Mouse (Mus musculus): ENCODE results near the gene Nup214.

The Nup214 gene

DNA sequence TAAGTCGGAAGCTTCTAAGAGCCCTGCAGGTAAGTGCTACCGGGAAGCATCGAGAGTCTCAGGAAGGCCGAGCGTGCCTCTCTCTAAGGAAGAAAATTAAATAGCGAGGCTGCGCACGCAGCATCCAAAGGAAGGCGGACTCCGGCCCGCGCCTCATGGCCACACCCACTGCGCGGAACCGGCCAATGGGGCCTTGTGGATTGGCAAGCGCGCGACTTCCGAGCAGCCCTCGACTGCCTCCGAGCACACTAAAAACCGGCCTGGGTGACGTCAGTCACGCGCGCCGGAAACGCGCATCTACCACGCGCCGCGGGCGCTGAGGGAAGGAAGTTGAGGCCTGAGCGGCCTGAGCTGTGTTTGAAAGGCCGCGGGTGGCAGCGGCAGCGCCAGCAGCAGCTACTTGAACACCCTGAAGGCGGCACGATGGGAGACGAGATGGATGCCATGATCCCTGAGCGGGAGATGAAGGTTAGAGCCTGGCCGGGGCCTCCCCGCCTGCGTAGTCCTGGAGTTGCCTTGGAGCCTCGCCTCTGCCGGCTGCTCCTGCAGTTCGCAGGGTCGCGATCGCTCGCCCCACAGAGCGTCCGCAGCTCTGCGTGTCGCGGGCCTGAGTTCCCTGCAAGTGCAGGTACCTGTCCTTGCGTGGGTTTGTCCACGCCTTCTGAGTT is at the start of gene Nup214:
TSS of gene Nup214 (plus strand) at position 296 of the 668 bp plus-strand sequence.
- DNase-seq, result peak; percentile 98

DNA sequence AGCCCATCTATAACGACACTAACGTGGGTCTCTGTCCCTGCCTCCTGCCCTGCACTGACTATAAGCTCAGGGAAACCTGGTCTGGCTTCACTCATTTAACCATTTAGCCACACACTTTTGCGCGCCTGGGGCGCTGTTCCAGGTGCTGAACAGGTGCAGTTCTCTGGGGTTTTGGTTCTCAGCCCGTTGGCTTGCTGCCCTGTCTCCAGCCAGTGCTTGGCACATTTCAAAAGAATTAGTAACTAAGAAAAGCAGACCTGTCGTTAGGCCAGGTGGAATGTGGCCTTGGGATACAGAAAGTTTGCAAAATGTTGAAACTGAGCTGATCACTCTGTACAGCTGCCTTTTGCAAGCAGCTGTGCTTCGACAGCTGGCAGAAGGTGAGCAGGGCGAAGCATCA is 49.4 kb upstream of the Nup214 start:
- no peak for DNase-seq

DNA sequence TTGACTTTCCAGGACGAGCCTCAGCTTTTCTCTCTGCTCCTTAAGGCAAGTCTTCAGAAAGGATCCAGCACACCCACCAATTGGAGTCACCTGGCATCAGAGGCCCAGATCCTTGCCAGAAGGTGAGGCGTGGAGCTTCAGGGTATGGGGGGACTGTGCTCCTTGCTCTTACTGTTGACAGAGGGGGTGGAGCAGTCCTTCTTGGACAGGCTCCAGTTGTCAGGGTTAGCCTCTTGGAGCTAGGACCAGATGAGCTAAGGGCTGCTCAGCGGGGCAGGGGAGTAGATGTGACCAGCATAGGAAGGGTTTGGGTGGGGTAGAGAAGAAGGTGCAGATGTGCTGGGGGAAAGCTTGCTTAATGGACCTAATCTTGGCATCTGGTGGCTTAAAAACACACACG is 48.3 kb upstream of the Nup214 start:
- no peak for DNase-seq

DNA sequence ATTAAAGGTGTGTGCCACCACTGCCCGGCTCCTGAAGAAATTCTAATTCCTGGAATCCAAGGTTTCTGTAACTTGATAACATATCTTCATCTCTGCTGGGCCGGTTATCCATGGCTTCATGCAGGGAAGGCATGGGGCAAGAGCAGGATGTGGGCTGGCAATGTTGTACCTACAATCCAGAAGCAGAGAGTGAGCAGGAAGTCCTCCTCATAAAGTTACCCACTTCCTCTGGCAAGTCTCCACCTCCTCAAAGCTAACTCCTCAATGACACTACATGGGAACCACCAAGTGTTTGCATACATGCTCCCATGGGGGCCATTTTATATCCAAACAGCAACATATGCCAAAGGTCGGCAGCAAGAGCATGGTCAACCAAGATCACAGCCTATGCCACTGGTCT is 44.6 kb upstream of the Nup214 start:
- no peak for DNase-seq

DNA sequence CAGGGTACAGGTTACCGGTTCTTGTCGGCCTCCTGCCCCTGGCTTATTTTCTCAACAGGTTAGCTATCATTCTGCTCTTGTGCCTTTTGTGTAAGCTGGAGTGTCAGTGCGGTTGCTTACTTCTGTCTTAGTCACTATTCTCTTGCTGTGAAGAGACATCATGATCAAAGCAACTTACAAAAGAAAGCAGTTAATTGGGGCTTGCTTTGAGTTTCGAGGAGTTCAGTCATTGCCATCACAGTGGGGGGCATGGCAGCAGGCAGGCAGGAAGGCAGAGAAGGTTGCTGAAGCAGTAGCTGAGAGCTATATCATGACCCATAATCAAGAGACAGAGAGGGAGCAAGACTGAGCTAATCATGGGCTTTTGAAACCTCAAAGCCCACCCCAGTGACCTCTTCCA is 39.7 kb upstream of the Nup214 start:
- DNase-seq, result no peak

DNA sequence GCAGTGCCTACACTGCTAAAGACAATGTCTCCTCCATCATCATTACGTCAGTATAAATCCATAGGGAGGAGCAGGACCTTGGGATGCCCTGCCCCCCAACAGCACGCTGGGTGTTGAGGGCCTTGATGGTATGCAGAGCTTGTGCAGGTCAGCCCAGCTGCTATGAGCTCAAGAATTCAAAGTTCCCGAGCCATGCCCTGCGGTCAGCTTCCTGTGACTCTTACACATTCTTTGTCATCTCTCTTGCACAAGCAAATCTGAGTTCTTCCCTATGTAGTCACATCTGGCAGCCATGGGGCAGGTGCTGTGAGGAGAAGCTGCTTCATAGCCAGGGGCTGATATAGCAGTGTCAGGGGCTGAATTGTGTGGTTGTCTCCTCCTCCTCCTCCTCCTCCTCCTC is 39.2 kb upstream of the Nup214 start:
- DNase-seq, result no peak

DNA sequence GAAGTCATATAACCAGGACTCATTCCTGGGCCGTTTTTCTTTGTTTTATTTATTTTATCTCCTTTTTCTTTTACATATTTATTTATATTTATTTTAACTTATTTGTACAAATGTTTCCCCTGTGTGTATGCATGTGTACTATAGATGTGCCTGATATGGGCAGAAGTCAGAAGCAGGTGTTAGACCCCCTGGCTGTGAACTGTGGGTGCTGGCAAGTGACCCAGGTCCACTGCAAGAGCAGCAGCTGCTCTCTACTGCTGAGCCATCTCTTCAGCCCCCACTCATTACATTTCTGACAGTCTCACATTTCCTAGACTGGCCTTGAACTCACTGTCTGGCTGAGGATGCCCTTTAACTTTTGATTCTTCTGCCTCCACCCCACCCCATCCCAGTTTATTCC is 35.9 kb upstream of the Nup214 start:
- no peak for DNase-seq

DNA sequence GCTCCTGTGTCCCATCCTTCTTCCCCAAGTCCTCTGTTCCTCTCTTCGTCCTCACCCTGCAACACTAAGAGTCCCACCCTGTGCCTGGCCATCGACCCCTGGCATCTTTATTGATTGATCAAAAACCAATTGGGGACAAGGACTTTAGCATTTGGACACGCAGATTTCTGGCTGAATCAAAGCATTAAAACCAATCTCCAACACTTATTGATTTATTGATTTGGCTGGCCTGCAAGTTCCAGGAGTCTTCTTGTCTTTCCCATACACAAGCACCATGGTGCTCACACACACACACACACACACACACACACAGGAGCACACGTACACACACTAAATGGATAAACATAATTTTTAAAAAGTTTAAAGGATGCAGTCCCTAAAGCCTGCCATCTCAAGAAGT is 31.2 kb upstream of the Nup214 start:
- no peak for DNase-seq

DNA sequence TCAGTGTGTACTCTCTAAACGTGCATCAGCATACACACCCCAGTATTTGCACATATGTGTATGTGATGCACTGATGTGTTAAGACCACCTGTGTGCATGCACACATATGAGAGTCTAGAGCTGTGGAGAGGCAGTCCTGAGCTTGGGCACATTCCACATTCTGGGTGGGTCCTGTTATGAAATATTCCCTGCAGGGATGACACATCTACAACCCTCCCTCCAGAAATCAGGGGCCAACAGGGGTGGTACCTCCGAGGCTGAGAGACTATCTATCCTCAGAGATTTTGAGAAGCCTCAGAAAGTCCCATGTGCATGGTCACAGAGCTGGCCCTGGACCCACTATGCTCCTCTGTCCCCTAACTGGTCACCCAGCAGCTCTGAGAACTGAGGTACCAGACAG is 28.7 kb upstream of the Nup214 start:
- DNase-seq, result no peak

DNA sequence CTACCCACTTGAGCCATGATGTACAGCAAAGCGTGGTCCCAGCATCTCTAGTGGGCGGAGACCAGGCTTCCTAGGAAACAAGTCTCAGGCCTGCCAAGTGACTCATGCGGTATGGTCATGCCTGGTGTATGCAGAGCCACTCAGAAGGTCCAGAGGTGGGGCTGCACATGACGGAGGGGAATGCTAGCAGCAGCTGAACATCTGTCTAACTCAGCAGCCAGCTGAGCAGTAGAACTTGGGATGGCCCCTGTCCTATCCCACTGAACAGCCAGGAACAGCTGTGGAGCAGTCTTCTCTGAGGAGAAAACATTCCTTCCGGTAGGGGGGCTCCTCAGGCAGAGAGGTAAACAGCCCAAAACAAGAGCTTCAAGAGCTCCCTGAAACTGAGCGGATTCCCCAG is 25.8 kb upstream of the Nup214 start:
- no peak for DNase-seq

DNA sequence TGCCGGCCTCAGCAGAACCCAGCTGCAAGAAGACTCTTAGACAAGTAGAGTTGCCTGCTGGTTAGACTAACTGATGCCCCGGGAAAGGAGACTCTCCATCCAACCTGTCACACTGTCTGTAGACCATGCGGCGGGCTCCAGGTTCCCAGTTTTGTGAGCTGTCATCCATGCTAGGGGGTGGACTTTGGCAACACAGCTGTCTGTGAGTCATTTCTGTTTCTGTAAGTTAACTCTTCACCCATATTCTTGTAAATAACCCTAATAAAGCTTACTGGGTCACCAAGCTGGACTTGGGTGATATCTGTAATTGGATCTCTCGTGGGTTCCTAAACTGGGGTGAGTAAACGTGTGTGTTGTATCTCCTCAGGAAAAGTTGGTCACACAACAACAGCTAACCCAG is 25.4 kb upstream of the Nup214 start:
- DNase-seq, result no peak

DNA sequence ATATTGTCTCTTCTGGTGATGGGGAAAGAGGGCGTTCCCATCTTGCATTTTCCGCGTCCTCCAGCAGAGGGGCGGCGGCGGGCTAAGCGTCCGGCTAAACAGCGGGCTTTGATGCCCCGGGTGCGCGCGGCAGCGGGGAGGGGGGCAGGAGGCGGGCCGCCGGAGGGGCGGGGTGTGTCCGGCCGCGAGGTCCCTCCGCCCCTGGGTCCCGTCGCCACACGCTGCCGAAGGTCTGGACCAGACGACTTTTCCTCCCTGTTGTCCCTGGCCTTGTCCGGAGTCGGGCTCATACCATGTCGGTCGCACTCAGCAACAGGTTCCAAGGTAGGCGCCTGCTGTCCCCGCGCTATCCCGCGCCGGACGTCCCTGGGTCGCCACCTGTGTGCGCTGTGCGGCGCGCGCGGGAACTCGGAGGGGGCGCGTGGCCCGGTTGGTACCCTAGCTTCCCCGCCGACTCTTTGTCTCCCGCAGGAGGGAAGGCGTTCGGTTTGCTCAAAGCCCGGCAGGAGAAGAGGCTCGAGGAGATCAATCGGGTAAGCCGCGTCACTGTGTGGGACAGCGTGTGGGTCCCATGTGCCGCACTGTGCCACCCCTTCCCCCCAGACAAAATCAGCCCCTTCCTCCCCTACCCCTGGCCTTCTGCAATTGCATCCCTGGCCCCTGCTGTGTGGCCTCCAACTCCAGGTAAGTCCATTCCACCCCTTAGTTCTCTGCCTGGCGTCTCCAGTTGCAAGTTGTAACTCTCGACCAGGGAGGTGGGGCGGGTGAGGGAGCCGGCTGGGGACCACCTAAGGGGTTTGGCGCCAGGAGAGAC is 24.0 kb upstream of the Nup214 start, which contains the start of gene Aif1l:
TSS of gene Aif1l (plus strand) at position 82 of the 814 bp plus-strand sequence.
- no peak for DNase-seq

DNA sequence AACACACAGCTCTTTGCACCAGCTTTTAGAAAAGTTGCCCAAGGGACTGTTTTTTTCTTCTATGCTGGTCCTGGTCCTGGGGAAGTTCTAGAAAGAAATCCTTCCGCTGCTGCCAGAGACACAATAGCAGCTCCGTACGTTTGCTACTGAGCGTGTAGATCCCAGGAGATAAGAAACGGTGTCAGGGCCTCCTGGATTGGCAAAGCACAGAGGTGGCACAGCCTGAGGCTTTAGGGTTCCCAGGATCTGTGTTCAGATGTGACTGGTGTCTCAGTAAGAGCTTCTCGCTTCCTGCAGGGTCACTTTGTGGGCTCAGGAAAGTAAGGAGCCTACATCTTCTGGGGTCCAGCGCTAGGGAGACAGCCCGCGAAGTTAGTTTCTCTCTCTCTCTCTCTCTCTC is 23.3 kb upstream of the Nup214 start:
- no peak for DNase-seq

DNA sequence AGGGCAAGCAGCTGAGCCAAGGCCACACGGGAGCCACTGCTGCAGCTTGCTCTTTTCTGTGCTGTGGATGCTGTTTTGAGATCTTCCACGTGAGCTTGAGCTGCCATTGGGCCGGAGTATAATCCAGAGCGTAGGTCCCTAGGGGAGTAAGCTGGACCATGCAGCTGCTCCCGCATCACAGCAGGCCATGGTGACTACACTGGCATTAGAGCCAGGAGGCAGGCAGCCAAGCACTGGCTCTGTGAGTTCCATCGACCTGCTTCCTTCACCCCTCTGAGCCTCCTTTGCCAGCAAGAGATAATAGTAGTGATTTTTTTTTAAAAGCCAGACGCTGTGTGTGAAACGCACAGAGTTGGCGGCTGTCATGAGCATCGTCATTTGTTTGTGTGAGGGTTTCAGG is 22.0 kb upstream of the Nup214 start:
- DNase-seq, result no peak

DNA sequence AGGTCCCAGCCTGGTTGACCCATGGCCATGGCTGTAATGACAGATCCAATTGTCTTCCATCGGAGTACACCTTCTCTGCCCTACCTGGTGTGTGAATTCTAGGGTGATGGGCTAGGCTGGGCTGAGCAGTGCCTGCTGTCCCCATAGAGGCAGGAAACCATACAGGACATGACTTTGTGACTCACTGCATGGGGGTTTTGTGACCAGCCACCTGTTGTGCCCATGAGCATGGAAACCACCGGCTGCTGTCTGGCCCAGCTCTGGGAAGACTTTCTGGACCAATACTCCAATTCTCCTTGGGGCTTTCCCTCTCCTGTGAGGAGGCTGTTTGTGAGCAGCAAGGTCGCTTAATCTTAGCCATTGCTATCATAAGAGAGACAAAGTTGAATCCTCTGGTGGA is 21.5 kb upstream of the Nup214 start:
- no peak for DNase-seq

DNA sequence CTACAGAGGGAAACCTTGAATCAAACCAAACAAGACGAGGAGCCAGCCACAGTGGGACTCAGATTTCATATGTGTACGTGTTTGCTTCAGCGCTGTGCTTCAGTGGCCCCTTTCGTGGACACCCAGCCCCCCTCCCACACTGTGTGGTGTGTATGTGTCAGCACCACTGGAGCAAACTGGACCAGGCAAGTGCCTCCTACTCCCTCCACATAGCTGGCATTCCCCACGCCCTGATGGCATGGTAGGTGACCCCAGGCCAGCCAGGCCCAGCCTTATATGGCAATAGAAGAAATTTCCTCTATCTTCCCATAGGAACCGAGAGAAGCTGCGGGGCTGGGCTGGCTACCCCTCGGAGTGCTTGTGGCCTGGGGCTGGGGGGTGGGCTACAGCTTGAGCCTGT is 20.5 kb upstream of the Nup214 start:
- no peak for DNase-seq

DNA sequence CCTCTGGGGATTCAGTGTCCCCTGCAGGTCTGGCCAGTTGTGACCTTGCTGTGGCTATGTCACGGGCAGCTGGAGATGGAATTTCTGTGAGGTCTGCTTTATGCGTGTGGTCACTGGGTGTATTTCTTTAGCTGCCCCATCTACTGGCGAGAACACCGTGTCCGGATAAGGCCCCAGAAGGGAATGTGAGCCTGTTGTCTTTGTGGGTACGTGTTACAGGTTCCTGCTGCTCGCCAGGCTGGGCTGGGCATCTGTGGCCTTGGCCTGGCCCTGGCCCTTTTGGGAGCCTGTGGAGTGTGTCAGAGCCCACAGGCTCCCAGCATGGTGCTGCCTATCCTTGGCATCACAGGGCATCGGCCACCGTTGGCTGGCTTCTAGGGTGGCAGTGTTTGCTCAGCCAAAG is 19.5 kb upstream of the Nup214 start:
- DNase-seq, result peak; percentile 31

DNA sequence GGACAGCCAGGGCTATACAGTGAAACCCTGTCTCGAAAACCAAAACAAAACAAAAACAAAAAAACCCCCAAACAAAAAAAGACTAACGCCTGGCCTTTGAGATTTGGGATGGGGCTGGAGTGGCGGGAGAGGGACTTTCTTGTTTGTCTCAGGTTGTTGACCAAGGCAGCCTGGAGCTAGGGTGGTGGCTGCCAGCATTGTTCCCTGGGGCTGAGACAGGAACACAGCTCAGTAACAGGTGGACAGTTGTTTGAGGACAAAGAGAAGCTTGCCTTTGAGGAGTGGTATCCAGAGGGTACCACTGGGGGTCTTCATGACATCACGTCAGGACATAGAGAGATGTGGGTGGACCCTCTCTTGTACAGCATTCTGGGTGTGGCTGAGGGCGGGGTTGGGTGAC is 18.6 kb upstream of the Nup214 start:
- no peak for DNase-seq

DNA sequence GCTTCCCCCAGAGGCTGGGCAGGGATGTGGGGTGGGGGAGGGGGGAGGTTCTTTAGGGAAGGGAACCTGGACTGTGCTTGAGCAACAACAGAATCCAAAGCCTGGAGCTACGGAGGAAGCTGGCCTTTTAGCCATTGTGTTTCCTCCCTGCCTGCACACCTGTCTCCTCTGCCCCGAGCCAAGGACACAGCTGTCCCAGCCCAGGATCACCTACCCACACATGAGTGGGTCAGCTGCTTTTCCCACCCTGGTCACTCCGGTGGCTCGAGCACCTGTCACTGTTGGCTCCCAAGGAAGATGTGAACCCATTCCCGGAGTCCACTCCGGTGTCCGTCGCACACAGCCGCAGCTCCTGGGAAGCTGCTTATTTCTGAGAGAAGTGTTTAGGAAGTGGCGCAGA is 17.0 kb upstream of the Nup214 start:
- no peak for DNase-seq

DNA sequence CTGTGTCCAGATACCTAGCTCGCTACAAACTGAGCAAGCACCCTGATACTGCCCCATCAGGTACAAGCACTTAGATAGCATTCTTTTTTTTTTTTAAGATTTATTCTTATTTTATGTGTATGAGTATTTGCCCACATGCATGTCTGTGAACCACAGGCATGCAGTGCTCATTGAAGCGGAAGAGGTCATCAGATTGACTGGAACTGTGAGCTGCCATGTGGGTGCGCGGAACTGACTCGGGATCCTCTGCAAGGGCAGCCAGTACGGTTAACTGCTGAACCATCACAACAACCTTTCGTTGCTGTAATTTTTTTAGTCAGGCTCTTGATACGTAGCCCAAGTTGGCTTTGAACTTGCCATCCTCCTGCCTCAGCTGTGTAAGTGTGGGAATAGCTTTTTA is 13.2 kb upstream of the Nup214 start:
- no peak for DNase-seq

DNA sequence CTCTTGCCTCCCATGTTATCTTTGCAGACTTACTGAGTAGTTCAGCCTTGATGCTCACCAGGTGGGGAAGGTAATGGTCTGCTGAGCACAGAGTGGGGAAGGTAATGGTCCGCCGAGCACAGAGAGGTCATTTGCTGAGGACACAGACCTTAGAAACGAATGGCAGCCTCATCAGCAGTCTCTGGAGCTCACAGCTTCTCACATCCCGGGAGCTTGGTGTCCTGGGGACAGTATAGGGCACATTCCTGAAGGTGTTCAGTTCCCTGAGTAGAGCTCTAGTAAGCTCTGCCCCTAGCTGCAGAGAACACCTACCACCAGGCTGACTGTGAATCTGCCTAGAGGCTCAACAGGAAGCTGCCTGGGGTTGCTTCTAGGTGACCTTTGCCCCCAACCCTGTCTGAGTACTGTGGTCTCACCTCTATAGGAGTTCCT is 12.4 kb upstream of the Nup214 start:
- no peak for DNase-seq

DNA sequence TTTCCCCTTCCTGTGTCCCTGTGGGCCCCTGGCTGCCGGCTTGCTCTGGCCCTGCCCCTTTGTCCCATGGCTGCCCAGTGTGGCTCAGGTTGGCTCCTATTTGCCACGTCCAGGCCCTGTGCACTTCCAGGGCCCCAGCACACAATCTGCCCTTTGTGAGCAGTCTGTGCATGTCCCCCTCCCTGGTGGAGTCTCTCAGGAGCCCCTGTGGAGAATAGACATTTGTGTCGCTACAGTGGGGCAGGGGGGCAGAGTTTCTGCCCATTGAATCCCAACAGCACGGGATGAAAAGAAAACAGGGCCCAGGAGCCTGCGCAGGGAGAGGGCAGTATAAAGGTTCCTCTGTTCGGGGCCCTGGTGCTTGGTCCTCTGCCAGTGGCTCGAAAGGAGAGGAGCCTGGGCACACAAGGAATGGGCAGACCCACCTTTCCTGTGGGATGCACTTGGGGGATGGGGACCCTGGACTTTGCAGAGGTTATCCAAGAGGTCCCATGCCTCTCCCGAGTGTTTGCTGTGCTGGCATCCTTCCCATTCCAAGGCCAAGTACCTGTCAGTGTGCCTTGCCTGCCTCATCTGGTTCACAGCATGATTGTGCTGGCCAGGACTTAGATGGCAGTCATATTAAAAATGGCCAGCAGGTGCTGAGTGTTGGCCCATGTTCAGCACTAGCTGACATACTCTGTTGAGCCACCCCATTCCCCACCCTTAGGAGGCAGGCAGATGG is 11.6 kb upstream of the Nup214 start:
- DNase-seq, result peak; percentile 62

DNA sequence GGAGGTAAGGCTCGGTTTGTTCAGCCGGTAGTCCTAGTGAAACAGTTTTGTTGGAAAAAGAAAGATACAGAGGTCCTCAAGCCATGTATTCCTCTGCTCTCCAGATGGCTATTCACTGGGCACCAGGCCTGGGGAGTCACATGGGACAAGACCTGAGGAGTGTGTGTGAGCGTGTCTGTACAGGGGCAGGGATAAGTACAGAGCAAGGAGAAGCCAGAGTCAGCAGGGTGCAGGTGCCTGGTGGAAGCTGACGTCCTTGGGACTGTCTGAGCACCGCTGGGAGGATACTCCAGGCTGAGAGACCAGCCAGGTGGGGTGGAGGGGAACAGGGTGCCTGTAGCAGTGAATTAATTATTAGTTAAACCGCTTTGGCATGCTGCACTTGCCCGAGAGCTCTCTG is 10.7 kb upstream of the Nup214 start:
- peak; percentile 49 for DNase-seq

DNA sequence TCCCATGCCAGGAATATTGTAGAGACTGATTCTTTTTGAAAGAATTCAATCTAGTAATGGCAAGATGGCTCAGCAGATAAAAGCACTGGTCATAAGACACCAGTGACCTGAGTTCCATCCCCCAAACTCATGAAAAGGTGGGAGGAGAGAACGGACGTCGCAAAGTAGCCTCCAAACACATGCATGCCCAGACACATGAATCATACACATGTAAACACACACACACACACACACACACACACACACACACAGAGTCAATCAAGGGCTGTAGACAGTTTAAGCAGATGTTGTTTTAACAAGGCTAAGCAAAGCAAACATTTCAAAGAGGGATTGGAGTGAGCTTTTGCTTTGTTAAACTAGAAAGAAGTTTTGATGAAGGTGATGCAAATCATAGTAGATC is 10.0 kb upstream of the Nup214 start:
- DNase-seq, result no peak
